Mouse (Mus musculus): Measurements from ENCODE around the gene Atp11a. TPM values are rescaled to one million over a fixed set of nuclear protein-coding genes. Genes with fewer than 3 reads are reported as not detected.

Atp11a gene
- polyA plus RNA-seq, 1 experiment, result 23.2 TPM

GRCm38 (mm10) chr8:12767176-12767575 is 10.4 kb downstream of the Atp11a start:
- no peak for DNase-seq (ENCODE audit: low read depth in 1 of 2, low spot score in 2 of 2)
- Histone ChIP-seq H3K27me3 (ENCODE audit: control insufficient read depth, insufficient read depth, low read length) (no peaks in the 10 kb centered on the region), H3K27ac (ENCODE audit: insufficient read depth, low read length) (no peak overlapping the region), H3K4me1 (ENCODE audit: control insufficient read depth, insufficient read depth, insufficient read length) (no peaks in the 10 kb centered on the region), H3K4me3 (ENCODE audit: extremely low read depth, insufficient read depth, insufficient read length) (no peak overlapping the region), H3K36me3 (ENCODE audit: control insufficient read depth, insufficient read depth, low read length) (no peaks in the 10 kb centered on the region)
- no peak for TF ChIP-seq POLR2A (IDR thresholded peaks at IDR 0.05; ENCODE audit: low read depth, low read length)
- TF ChIP-seq CTCF (IDR thresholded peaks at IDR 0.05; ENCODE audit: extremely low read depth, insufficient read depth, insufficient read length, insufficient replicate concordance), result no peak
- 92% methylated on average over 3 of the region's 3 CpGs for WGBS

DNA sequence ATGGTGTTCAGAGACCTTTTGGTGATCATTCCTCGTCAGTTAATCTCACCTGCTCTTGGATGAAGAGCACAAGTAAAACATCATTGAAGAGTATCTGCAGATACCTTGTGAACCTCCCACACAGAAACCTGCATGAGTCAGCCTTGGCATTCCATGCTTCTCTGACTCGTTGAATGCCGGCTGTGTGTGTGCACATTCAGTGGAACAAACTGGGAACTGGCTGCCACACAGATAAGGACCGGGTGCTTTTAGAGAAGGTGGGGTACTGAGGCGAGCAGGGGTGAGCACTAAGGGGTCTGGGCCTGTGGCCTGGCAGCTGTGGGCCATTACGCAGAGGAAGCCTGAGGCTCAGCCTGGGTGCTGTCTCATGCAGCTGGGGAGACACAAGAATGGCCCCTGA is 11.9 kb downstream of the Atp11a start:
- H3K4me1 ChIP-seq (ENCODE audit: control insufficient read depth, insufficient read depth, insufficient read length), result no peaks in the 10 kb centered on the region
- H3K27me3 ChIP-seq (ENCODE audit: control insufficient read depth, insufficient read depth, low read length), result no peaks in the 10 kb centered on the region
- H3K36me3 ChIP-seq (ENCODE audit: control insufficient read depth, insufficient read depth, low read length), result no peaks in the 10 kb centered on the region
- WGBS, result 90% methylated on average over 6 of the region's 6 CpGs
- no peak for DNase-seq (ENCODE audit: low read depth in 1 of 2, low spot score in 2 of 2)
- H3K4me3 ChIP-seq (ENCODE audit: extremely low read depth, insufficient read depth, insufficient read length), result no peak overlapping the region
- H3K27ac ChIP-seq (ENCODE audit: insufficient read depth, low read length), result no peak overlapping the region
- no peak for TF ChIP-seq CTCF (IDR thresholded peaks at IDR 0.05; ENCODE audit: extremely low read depth, insufficient read depth, insufficient read length, insufficient replicate concordance)
- TF ChIP-seq POLR2A (IDR thresholded peaks at IDR 0.05; ENCODE audit: low read depth, low read length), result no peak

GRCm38 (mm10) chr8:12769296-12769695 is 12.5 kb downstream of the Atp11a start:
- WGBS, result 96% methylated on average over 7 of the region's 7 CpGs
- no peak for DNase-seq (ENCODE audit: low read depth in 1 of 2, low spot score in 2 of 2)
- H3K4me3 ChIP-seq (ENCODE audit: extremely low read depth, insufficient read depth, insufficient read length), result no peak overlapping the region
- no peak overlapping the region for H3K27ac ChIP-seq (ENCODE audit: insufficient read depth, low read length)
- H3K36me3 ChIP-seq (ENCODE audit: control insufficient read depth, insufficient read depth, low read length), result no peaks in the 10 kb centered on the region
- H3K4me1 ChIP-seq (ENCODE audit: control insufficient read depth, insufficient read depth, insufficient read length), result no peaks in the 10 kb centered on the region
- no peaks in the 10 kb centered on the region for H3K27me3 ChIP-seq (ENCODE audit: control insufficient read depth, insufficient read depth, low read length)
- TF ChIP-seq POLR2A (IDR thresholded peaks at IDR 0.05; ENCODE audit: low read depth, low read length) (no peak), CTCF (IDR thresholded peaks at IDR 0.05; ENCODE audit: extremely low read depth, insufficient read depth, insufficient read length, insufficient replicate concordance) (no peak)

GRCm38 (mm10) chr8:12772319-12772718 is 15.5 kb downstream of the Atp11a start:
- H3K36me3 ChIP-seq (ENCODE audit: control insufficient read depth, insufficient read depth, low read length), result no peaks in the 10 kb centered on the region
- 76% methylated on average over 2 of the region's 2 CpGs for WGBS
- H3K27ac ChIP-seq (ENCODE audit: insufficient read depth, low read length), result no peak overlapping the region
- H3K4me3 ChIP-seq (ENCODE audit: extremely low read depth, insufficient read depth, insufficient read length), result no peak overlapping the region
- no peaks in the 10 kb centered on the region for H3K27me3 ChIP-seq (ENCODE audit: control insufficient read depth, insufficient read depth, low read length)
- no peak for DNase-seq (ENCODE audit: low read depth in 1 of 2, low spot score in 2 of 2)
- H3K4me1 ChIP-seq (ENCODE audit: control insufficient read depth, insufficient read depth, insufficient read length), result no peaks in the 10 kb centered on the region
- TF ChIP-seq POLR2A (IDR thresholded peaks at IDR 0.05; ENCODE audit: low read depth, low read length), result no peak
- no peak for TF ChIP-seq CTCF (IDR thresholded peaks at IDR 0.05; ENCODE audit: extremely low read depth, insufficient read depth, insufficient read length, insufficient replicate concordance)

- Histone ChIP-seq H3K4me3 (ENCODE audit: extremely low read depth, insufficient read depth, insufficient read length) (no peak overlapping the region), H3K27ac (ENCODE audit: insufficient read depth, low read length) (no peak overlapping the region), H3K27me3 (ENCODE audit: control insufficient read depth, insufficient read depth, low read length) (no peaks in the 10 kb centered on the region), H3K4me1 (ENCODE audit: control insufficient read depth, insufficient read depth, insufficient read length) (no peaks in the 10 kb centered on the region), H3K36me3 (ENCODE audit: control insufficient read depth, insufficient read depth, low read length) (no peaks in the 10 kb centered on the region)
- 94% methylated on average over 4 of the region's 4 CpGs for WGBS
- TF ChIP-seq POLR2A (IDR thresholded peaks at IDR 0.05; ENCODE audit: low read depth, low read length) (no peak), CTCF (IDR thresholded peaks at IDR 0.05; ENCODE audit: extremely low read depth, insufficient read depth, insufficient read length, insufficient replicate concordance) (no peak)
- DNase-seq (ENCODE audit: low read depth in 1 of 2, low spot score in 2 of 2), result no peak
These were observed 17.1 kb downstream of the Atp11a start for GRCm38 (mm10) chr8:12773914-12774313.

DNA sequence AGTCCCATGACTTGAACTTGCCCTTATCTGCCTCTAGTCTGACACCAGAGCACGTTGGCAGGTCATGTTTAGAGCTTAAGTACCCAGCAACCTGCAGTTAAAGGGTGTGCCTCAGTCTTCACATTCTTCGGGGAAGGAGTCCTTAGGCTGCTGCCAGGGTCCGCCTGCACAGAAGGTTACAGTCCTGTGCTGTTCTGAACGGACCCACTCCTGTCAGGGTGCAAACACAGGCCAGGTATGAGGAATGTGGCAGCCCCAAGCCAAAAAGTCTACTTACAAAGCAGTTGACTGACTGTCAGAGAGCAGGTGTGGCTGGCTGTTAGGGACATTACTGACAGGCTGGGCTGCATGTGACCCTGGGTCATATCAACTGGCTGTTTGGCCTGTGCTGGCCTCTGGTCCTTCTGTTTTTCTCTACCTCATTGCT is 18.1 kb downstream of the Atp11a start:
- Histone ChIP-seq H3K4me3 (ENCODE audit: extremely low read depth, insufficient read depth, insufficient read length) (no peak overlapping the region), H3K4me1 (ENCODE audit: control insufficient read depth, insufficient read depth, insufficient read length) (no peaks in the 10 kb centered on the region), H3K27me3 (ENCODE audit: control insufficient read depth, insufficient read depth, low read length) (no peaks in the 10 kb centered on the region), H3K27ac (ENCODE audit: insufficient read depth, low read length) (no peak overlapping the region), H3K36me3 (ENCODE audit: control insufficient read depth, insufficient read depth, low read length) (no peaks in the 10 kb centered on the region)
- DNase-seq (ENCODE audit: low read depth in 1 of 2, low spot score in 2 of 2), result no peak
- WGBS, result 82% methylated on average over 4 of the region's 4 CpGs
- TF ChIP-seq CTCF (IDR thresholded peaks at IDR 0.05; ENCODE audit: extremely low read depth, insufficient read depth, insufficient read length, insufficient replicate concordance) (no peak), POLR2A (IDR thresholded peaks at IDR 0.05; ENCODE audit: low read depth, low read length) (no peak)

GRCm38 (mm10) chr8:12775302-12775975 is 18.6 kb downstream of the Atp11a start:
- Histone ChIP-seq H3K36me3 (ENCODE audit: control insufficient read depth, insufficient read depth, low read length) (no peaks in the 10 kb centered on the region), H3K27me3 (ENCODE audit: control insufficient read depth, insufficient read depth, low read length) (no peaks in the 10 kb centered on the region), H3K4me3 (ENCODE audit: extremely low read depth, insufficient read depth, insufficient read length) (no peak overlapping the region), H3K4me1 (ENCODE audit: control insufficient read depth, insufficient read depth, insufficient read length) (no peaks in the 10 kb centered on the region; the same call in 1 of the 2 replicates), H3K27ac (ENCODE audit: insufficient read depth, low read length) (no peak overlapping the region)
- no peak for TF ChIP-seq POLR2A (IDR thresholded peaks at IDR 0.05; ENCODE audit: low read depth, low read length)
- no peak for DNase-seq (ENCODE audit: low read depth in 1 of 2, low spot score in 2 of 2)
- 70% methylated on average over 9 of the region's 9 CpGs for WGBS

All from spleen, adult 2 months (tissue).